Mouse (Mus musculus): ENCODE data around the gene Ing4. TPM values are rescaled to one million over a fixed set of nuclear protein-coding genes. Genes with fewer than 3 reads are reported as not detected.

Ing4 gene
- polyA plus RNA-seq (2012; ENCODE audit: low replicate concordance): 8.1 and 12.1 TPM in 2 replicates

GRCm38 (mm10) chr6:125039533-125040153 lies at the start of gene Ing4:
Ing4 (plus strand) TSS chr6:125039760.

DNA sequence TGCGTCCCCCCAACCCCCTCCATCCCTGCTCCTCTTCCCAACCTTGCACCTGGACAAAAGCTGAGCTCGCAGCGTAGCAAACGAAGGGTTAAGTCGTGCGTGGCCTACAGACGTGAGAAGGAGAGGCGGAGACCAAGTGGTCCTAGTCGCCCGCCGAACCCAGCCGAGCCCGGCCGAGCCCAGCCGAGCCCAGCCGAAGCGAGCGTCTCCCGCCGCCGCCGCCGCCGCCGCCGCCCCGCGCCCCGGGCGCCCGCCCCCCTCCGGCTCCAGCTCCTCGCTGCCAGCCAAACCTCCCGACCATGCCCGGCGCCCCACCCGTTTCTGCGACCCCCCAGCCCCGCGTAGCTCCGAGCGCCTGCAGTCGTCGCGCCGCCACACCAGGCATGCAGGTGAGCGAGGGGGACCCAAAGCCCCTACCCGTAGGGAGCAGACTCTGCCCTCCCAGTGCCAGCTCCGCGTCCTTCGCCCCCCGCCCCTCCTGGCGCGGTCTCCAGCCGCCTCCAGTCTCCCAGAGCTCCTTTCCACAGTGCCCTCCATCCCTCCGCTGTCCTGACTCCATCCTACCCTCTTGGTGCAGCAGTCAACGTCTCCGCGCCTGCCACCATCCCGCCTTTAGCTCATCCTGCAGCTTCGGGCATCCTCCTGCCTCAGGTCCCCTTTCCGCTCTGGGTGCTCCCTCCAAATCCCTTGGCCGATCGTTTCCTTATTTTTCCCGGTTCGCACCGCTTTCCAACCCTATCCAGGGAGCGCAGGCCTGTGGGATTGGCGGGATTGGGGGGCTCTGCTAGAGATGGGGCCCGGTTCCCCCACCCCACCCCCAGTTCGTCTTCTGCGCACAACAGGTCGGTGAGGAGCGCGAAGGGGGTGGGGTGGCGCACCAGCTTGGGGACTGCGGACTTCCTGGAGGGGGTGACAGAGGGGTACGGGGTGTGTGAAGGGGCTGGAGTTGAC lies 42.7 kb upstream of the Ing4 start, which contains the start of gene Pianp:
Gene Pianp, plus strand, starts transcription at position 144 of the 951 bp plus-strand sequence.

GRCm38 (mm10) chr6:125009129-125009180 lies 30.6 kb upstream of the Ing4 start, which contains the start of gene Zfp384:
Zfp384 (plus strand) TSS chr6:125009145.

DNA sequence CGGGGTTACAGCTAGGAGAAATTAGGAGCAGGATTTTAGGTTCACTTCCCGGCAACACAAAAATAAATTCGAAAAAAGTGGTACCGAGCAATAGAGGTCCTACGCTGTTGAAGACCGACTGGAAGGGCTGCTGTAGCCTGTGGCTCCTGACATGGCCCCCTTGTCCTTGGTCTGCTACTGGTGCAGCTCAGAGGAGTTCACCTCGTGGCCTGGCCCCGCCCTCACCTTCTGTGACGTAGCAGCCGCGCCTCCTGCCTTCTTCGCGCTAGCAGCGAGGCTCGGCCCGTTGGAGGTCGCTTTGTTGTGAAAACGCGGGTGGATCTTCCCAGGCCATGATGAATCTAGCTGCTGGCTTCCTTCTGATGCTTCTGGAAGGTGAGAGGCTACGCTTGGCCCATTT lies 10.1 kb downstream of the Ing4 start, which contains the start of gene Acrbp:
Gene Acrbp, plus strand, starts transcription at position 12 of the 400 bp plus-strand sequence.

GRCm38 (mm10) chr6:125067571-125067995 lies 28.0 kb downstream of the Ing4 start, which contains the start of gene Lpar5:
Lpar5 (plus strand) TSS chr6:125067920.

GRCm38 (mm10) chr6:125095391-125096278 lies 56.1 kb downstream of the Ing4 start, which contains the start of gene Chd4:
Chd4 (plus strand) TSS chr6:125095981.

Other genes starting within 250 kb of the Ing4 start
- gene Spsb2, start 231.1 kb upstream of the Ing4 start, polyA plus RNA-seq (2012; ENCODE audit: low replicate concordance): 6.3 and 9.8 TPM in 2 replicates
- gene Tpi1, start 225.5 kb upstream of the Ing4 start, polyA plus RNA-seq (2012; ENCODE audit: low replicate concordance): 16.7 and 65.2 TPM in 2 replicates
- gene Usp5, start 210.3 kb upstream of the Ing4 start, polyA plus RNA-seq (2012; ENCODE audit: low replicate concordance): 22.3 and 54.7 TPM in 2 replicates
- gene Cdca3, start 210.2 kb upstream of the Ing4 start, polyA plus RNA-seq (2012; ENCODE audit: low replicate concordance): 62.0 and 80.4 TPM in 2 replicates
- gene Gnb3, start 199.5 kb upstream of the Ing4 start, polyA plus RNA-seq (2012; ENCODE audit: low replicate concordance): not detected in 2 replicates
- gene P3h3, start 182.0 kb upstream of the Ing4 start, polyA plus RNA-seq (2012; ENCODE audit: low replicate concordance): 1.2 and 1.6 TPM in 2 replicates
- gene Gpr162, start 175.8 kb upstream of the Ing4 start, polyA plus RNA-seq (2012; ENCODE audit: low replicate concordance): 0.41 and 1.1 TPM in 2 replicates
- 8.6 and 14.1 TPM in 2 replicates for gene Cd4, start 151.5 kb upstream of the Ing4 start, polyA plus RNA-seq (2012; ENCODE audit: low replicate concordance)
- 15.5 and 17.2 TPM in 2 replicates for gene Lag3, start 128.1 kb upstream of the Ing4 start, polyA plus RNA-seq (2012; ENCODE audit: low replicate concordance)
- 272 and 614 TPM in 2 replicates for gene Ptms, start 119.7 kb upstream of the Ing4 start, polyA plus RNA-seq (2012; ENCODE audit: low replicate concordance)
- gene Mlf2, start 108.4 kb upstream of the Ing4 start, polyA plus RNA-seq (2012; ENCODE audit: low replicate concordance): 197 and 222 TPM in 2 replicates
- gene Cops7a, start 74.2 kb upstream of the Ing4 start, polyA plus RNA-seq (2012; ENCODE audit: low replicate concordance): 25.6 and 40.3 TPM in 2 replicates
- gene Pianp, start 43.1 kb upstream of the Ing4 start, polyA plus RNA-seq (2012; ENCODE audit: low replicate concordance): 16.7 and 36.1 TPM in 2 replicates
- 40.4 and 66.4 TPM in 2 replicates for gene Zfp384, start 30.6 kb upstream of the Ing4 start, polyA plus RNA-seq (2012; ENCODE audit: low replicate concordance)
- gene Acrbp, start 9.9 kb downstream of the Ing4 start, polyA plus RNA-seq (2012; ENCODE audit: low replicate concordance): 7.7 and 14.0 TPM in 2 replicates
- 1.7 and 4.5 TPM in 2 replicates for gene Lpar5, start 28.2 kb downstream of the Ing4 start, polyA plus RNA-seq (2012; ENCODE audit: low replicate concordance)
- 91.9 and 132 TPM in 2 replicates for gene Chd4, start 56.2 kb downstream of the Ing4 start, polyA plus RNA-seq (2012; ENCODE audit: low replicate concordance)
- 22.6 and 92.7 TPM in 2 replicates for gene Nop2, start 92.1 kb downstream of the Ing4 start, polyA plus RNA-seq (2012; ENCODE audit: low replicate concordance)
- gene Iffo1, start 105.5 kb downstream of the Ing4 start, polyA plus RNA-seq (2012; ENCODE audit: low replicate concordance): 34.4 and 64.4 TPM in 2 replicates
- 448 and 5,359 TPM in 2 replicates for gene Gapdh, start 126.7 kb downstream of the Ing4 start, polyA plus RNA-seq (2012; ENCODE audit: low replicate concordance)
- 140 and 215 TPM in 2 replicates for gene Ncapd2, start 151.9 kb downstream of the Ing4 start, polyA plus RNA-seq (2012; ENCODE audit: low replicate concordance)
- 134 and 154 TPM in 2 replicates for gene Mrpl51, start 152.0 kb downstream of the Ing4 start, polyA plus RNA-seq (2012; ENCODE audit: low replicate concordance)
- 2.6 and 5.7 TPM in 2 replicates for gene Vamp1, start 175.8 kb downstream of the Ing4 start, polyA plus RNA-seq (2012; ENCODE audit: low replicate concordance)
- 7.8 and 8.7 TPM in 2 replicates for gene Tapbpl, start 192.1 kb downstream of the Ing4 start, polyA plus RNA-seq (2012; ENCODE audit: low replicate concordance)
- gene Cd27, start 197.2 kb downstream of the Ing4 start, polyA plus RNA-seq (2012; ENCODE audit: low replicate concordance): 4.1 and 13.9 TPM in 2 replicates
- gene Tuba3a, start 246.3 kb downstream of the Ing4 start, polyA plus RNA-seq (2012; ENCODE audit: low replicate concordance): not detected in 2 replicates

All from leukemia stem cell, adult 10-12 weeks (primary cell).